Mouse (Mus musculus) lung, postnatal 25 days (tissue): Measurements from ENCODE around the gene Morf4l2.
"Not testable (repeated sequence)": the region's sequence is repeated elsewhere in the genome, so short reads cannot be mapped to it uniquely, and the experiment has no call there.

ENCODE experiments used
- DNase-seq: peaks from one replicate; pipeline ENCODE4 v3.0.0; 2022; ENCODE audit warnings: low spot score

Morf4l2 gene

GRCm38 (mm10) chrX:136693196-136693595 is 50.3 kb downstream of the Morf4l2 start:
- no peak for DNase-seq

GRCm38 (mm10) chrX:136692294-136692675 is 51.2 kb downstream of the Morf4l2 start:
- no peak for DNase-seq

GRCm38 (mm10) chrX:136691606-136692293 is 51.7 kb downstream of the Morf4l2 start:
- not testable (repeated sequence) for DNase-seq
